Mouse (Mus musculus) heart, postnatal 4 days (tissue): Measurements from ENCODE around the gene Os9. TPM values are rescaled to one million over a fixed set of nuclear protein-coding genes. Genes with fewer than 3 reads are reported as not detected.
"Not testable (repeated sequence)": the region's sequence is repeated elsewhere in the genome, so short reads cannot be mapped to it uniquely, and the experiment has no call there.

Experiments used
- DNase-seq: peaks from one replicate; pipeline ENCODE4 v3.0.0; 2021
- total RNA-seq, 2 experiments: library from RNA; stranded (reverse); gene quantifications; 2 replicates each; pipeline ENCODE4 v1.2.3; 2021

The Os9 gene
- total RNA-seq, 2 experiments from 2014 or later, result 33.0 to 35.4 TPM

DNA sequence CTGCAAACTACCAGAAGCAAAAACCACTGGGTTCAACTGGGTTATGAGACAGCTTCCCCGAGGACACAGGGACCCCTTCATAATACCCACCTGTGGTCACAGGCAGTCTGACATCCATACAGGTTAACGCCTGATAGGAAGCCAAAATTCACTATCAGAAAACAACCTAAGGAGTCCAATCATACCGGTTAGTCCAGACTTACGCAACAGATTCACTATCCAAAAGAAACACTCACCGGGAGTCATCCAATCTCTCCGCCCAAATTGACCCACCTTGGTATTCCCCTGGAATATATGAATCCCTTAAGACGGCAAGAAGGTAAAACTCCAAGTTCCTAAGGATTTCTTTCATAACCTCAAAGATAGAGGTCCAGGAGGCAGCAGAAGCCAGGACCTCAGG is 23.6 kb upstream of the Os9 start:
- DNase-seq, result no peak

DNA sequence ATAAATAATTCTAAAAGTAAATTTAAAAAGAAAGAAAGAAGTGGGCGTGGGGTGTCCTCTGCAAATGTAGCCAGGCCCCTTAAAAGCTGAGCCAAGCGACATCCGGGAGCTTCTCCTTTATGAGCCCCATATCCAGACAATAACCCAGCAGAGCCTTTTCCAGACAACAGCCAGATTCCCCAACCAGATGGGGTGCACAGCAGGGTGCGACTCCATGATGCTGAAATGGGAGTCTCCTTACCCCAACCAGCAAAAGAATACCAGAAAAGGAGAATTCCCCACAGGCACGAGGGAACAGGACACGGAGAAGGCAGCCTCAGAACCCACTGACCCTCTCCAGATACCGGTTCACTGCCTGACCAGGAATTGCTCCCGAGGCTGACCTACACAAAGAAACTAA is 22.3 kb upstream of the Os9 start:
- no peak for DNase-seq

DNA sequence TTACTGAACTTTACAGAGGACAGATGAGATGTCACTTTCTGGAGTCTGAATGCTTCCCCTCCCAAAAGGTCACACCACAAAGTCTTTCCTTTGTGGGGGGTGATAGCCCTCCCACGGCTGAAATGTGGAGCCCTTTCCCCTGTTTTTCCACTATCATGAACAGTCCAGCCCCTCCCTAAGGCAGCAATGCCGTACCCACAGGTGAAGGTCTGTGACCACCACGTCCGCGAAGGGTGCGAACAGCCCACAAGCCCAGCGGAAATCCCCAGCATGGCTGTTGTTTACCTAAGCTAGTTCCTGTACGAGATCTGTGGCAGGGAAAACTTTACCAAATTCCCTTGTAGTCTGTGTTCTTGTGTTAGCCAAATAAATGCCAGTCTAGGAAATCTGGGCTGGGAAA is 20.6 kb upstream of the Os9 start:
- DNase-seq, result no peak

DNA sequence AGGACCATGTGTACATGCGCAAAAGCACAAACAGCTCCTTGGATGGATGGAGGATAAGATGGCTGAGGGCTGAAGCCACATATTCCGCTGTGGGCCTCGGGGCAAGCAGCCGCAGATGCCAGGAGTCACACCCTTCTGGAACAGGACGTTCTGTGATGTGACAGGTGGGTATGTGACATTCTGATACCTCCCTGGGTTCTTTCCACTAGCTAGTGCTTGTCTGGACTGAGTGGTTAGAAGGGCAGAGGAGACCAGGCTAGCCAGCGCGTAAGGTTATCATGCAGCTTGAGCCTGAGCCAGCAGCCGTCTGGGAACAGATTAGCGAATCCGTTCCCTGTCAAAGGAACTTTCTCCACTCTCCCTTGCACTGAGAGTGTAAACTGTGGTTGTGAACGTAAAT is 20.0 kb upstream of the Os9 start:
- DNase-seq, result no peak

DNA sequence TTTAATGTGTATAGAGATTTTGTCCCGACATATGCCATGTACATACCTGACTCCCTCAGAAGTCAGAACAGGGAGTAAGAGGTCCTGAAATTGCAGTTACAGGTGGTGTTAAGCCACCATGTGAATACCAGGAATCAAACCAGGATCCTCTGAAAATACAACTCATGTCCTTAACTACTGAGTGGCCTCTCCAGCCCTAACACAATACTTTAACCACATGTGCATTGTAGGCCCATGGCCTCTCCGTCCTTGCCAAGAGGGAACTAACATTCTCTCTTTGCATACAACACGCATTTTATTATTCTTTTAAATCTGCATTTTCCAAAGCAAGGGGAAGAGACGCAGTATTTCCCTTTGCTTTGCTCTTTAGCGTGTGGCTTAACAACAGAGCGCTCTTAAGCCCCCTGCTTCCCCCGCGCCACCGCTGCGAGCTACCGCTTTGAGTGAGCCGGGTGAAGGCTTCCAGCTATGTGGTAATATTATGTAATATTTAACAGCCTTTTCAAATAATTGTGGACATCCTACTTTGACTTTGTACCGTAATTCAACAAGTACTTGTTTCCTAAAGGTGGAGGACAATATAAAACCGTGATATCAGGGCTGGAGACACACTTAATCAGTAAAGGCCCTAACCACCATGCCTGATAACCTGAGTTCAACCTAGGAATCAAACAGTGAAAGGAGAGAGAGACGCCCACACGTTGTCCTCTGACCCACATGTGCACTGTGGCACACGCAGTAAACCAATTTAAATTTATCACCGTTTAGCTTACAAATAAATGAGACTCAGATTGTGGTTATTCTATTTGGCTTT is 17.6 kb upstream of the Os9 start:
- DNase-seq, result no peak

DNA sequence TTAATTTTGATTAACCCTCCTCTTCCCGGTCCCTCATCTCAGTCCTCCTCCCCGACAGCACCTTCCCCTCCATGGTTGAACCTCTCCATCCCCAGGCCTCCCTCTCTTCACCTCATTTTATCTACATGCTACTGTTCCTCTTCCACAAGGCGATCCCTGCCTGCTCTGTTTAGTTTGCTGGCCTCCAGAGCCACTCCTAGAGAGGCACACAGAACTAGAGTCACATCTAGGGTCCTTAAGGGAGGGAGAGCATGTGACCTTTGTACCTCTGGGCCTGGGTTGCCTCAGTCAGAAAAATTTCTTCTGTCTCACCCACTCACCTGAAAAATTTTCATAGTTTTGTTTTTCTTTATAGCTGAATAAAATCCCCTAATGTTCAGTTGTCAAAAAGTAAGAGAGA is 17.0 kb upstream of the Os9 start:
- no peak for DNase-seq

DNA sequence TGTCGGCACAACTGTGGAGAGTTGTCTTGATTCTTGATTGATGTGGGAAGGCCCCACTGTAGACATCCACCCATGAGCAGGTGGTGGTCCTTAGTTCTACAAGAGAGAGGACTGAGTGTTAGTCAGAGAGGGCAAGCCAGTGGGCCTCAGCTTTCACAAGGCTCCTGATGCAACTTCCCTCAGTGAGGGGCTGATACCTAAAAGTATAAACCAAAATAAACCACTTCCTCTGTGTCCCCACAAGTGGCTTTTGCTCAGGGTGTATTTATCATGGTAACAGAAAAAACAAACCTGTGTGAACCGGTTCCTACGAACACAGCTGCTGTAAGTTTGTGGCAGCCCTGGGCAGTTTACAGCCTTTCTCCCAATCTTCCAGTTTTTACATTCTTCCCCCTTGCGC is 15.6 kb upstream of the Os9 start:
- DNase-seq, result no peak

DNA sequence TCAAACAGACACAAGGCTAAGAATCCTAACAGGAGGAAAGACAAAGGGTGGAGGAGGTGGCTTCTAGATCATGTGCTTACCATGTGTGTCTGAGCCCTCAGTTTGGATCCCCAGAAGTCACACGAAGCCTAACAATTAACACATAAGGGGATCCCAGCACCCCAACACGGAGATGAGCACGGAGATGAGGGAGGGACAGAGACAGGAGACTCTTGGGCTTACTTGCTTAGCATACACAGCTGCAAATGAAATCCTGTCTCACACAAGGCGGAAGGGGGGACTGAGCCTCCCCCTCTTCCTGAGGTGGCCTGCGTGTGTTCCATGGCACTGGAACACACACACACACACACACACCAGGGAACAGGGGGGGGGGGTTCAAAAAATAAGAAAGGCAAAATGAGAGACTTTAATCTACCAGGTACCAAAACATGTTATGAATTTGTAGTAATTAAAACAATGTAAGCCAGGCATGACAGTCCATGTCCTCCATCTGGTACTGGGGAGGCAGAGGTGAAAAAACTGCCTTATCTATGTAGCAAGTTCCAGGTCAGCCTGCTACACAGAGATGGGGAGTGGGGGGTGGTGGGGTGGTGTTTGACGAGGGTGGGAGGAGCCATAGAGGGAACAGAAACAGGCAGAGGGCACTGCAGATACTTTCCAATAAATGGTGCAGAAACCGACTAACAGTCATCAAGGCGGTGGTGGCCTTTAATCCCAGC is 14.3 kb upstream of the Os9 start:
- no peak for DNase-seq

DNA sequence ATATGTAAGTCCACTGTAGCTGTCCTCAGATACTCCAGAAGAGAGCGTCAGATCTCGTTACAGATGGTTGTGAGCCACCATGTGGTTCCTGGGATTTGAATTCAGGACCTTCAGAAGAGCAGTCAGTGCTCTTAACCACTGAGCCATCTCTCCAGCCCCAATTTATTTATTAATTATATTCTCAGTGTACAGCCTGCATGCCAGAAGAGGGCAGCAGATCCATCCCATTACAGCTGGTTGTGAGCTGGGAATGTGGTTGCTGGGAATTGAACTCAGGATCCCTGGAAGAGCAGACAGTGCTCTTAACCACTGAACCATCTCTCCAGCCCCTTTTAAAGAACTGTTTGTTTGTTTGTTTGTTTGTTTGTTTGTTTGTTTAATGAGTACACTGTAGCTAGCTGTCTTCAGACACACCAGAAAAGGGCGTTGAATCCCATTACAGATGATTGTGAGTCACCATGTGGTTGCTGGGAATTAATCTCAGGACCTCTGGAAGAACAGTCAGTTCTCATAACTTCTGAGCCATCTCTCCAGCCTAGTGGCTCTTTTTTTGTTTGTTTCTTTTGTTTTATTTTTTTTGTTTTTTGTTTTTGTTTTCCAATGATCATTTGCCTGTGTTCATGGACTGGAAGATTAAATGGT is 13.6 kb upstream of the Os9 start:
- not testable (repeated sequence) for DNase-seq

DNA sequence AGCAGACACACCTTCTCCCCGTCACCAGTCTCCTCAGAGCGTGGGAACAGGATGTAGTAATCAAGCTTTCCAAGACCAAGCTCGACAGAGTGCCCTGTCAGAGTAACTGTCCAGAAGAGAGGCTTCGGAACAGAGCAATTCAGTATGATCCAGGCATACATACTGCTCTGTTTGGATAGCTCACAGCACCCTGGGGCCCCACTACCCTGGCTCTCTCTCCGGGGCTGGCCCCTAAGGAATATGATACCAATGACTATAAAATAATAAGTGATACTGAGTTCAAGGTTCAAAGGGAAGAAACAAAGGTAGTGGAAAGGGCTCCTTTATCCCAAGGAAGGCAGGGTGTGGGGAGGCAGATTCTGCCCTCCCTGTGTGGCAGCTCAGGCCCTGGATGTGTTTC is 11.5 kb upstream of the Os9 start:
- no peak for DNase-seq

DNA sequence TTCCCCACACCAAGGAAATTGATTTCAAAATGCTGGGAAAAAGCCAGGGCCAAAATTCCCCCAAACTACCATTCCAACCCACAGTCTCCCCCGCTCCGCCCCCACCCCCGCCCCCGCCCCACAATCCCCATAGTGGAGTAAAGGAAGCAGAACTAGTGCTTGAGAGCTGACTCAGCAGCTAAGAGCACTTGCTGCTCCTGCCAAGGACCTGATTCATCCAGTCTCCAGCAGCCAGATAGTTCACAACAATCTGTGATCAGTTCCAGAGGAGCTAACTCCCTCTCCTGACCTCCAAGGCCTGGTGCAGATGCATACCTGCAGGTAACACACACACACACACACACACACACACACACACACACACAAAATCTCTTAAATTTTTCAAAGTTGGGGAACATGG is 8.5 kb upstream of the Os9 start:
- no peak for DNase-seq

DNA sequence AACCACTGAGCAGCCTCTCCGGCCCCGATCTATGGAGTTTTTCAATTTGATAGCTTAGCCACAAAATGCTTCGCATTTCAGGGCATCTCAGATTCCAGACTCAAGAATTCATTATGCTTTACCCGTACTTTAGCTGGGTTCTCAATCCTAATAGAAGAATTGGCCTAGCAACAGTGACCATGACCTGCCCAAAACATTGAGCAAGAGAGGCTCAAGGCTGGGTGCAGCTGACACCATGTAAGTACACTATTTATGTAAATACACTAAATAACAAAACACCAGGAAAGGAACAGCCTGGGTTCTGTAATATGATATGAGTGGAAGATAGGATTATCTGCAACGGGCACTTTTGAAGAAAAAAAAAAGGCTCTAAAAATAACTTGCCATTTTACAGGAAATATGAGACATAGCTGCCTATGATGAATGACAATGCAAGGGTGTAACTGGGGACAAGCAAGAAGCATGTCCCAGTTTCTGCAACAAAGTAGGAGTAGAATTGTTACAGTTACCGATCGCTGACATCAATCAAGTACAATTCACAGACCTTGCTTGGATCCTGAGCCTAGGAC is 6.9 kb upstream of the Os9 start:
- no peak for DNase-seq

DNA sequence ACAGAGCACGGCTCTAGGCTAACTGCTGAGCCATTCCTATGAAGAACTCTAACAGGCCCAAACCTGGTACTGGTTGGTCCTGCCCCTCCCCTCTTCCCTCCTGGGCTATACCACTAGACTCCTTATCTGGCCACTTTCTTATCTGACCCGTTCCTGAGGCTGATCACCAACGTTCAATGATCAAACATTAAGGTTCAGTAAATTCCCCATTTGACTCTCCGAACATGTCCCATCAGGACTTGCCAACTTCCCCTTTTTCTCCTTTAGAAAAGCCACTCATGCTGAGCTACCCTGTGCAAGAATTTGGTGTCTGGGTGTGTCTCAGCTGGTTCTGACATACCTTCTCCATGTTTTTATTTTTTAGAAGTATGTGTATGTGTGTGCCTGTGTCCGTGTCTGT is 5.6 kb upstream of the Os9 start:
- no peak for DNase-seq

DNA sequence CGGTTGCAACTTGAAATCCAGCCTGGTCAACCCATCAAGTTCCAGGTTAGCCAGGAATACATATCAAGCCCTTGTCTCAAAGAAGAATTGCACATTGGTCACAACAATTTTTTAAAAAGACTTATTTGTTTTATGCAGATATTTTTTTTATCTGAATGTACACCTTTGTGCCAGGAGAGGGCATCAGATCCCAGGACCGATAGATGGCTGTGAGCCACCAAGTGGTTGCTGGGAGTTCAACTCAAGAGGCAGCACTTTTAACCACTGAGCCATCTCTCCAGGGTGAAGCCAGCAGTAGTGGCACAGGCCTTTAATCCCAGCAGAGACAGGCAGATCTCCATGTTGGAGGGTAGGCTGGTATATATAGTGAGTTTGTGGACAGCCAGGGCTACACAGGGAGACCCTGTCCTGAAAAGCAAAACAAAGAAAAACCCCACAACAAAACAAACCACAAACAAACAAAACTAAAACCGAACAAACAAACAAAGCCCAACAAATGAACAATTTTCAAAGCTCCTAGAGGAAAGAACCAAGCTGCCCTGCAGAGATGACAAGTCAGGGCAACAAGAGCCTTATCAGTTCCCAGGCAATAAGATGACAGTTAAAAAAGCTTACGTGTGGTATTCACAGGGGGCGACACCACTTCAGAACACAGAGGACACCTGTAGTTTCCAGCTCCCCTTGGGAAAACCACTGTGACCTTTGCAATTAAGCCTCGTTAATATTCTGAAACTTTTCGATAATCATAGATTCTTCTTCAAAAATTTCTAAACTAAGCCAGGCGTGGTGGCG is 4.5 kb upstream of the Os9 start:
- peak; percentile 29 for DNase-seq

DNA sequence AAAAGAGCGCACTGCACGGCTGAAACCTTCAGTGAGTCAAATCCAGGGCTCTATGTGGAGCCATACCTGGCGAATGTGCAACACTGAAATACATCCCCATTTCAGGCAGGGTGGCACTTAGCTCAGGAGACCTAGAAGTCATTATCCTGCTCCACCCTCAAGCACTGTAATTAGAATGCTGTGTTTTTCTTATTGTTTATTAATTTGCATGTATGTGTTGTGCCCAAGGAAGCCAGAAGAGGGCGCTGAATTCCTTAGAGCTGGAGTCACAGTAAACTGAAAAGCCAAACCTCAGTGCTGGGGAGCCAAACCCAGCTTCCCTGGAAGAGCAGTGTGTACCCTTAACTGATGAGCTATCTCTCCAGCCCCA is 2.5 kb upstream of the Os9 start:
- peak; percentile 72 for DNase-seq

DNA sequence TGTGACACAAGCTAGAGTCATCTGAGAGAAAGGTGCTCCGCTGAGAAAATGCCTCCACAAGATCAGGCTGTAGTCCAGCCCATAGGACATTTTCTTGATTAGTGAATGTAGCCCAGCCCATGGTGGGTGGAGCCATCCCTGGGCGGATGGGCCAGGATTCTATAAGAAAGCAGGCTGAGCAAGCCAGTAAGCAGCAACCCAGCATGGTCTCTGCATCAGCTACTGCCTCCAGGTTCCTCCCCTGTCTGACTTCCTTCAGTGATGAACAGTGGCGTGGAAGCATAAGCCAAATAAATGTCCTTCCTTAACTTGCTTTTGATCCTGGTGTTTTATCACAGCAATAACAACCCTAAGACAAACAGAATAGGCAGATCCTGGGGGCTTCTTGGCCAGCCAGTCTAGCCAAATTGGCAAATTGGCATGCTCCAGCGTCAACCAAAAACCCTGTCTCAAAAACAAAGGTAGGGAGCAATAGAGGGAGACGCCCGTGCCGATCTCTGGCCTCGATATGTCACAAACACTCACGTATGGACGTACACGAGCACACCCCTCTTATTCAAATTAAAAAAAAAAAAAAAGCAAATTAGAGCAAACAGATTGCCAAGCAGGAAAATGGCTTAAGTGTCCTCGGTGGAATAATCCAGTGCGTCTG is 2.0 kb upstream of the Os9 start:
- no peak for DNase-seq

DNA sequence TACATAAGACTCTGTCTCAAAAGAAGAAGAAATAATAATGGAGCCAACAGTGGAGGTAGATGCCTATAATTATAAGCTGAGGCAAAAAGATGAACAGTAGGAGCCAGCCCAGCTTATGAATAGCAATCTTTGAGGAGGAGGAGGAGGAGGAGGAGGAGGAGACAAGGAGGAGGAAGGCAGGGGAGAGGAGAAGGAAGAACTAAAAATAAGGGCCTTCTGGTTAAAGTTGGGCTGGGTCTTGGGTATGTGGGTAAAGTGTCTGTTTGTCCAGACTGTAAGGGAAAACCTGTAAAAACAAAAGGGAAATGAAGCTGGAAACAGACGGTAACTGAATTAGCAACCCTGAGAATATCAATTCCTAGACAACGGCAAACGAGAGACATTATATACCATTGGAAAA is 1.1 kb upstream of the Os9 start:
- no peak for DNase-seq

DNA sequence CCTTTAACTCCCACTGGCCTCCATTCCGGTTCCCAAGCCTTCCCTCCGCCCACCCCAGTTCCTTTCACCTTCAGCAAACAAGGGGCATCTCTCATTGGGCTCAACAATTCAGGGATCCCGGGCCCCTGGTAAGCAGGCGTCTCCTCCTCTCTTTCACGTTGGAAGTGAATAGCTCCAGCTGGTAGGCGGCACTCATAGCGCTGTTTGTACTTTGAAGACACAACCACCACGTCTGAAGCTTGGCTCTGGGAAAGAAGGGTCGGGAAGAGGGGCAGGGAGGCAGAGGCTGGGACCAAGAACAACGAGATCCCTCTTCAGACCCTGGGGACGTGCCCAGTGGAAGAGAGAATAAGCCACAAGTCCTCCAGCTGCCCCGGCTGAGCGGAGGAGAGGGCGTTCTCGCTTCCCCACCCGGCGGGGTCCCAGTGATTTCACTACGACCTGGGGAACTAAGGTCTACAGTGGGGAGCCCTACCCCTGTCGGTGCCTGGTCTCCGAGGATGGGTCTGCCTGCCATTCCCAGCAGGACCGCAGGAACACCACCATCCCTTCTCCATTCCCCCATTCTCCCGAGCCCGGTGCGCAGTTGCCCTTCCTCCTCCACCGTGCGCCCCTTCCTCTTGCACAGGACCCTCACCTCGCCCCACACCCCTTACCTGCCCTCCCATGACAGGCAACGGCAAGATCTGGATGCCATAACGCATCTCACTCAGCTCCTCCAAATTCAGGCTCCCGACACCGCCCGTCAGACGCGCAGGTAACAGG is 448 bp downstream of the Os9 start:
- DNase-seq, result peak; percentile 24

DNA sequence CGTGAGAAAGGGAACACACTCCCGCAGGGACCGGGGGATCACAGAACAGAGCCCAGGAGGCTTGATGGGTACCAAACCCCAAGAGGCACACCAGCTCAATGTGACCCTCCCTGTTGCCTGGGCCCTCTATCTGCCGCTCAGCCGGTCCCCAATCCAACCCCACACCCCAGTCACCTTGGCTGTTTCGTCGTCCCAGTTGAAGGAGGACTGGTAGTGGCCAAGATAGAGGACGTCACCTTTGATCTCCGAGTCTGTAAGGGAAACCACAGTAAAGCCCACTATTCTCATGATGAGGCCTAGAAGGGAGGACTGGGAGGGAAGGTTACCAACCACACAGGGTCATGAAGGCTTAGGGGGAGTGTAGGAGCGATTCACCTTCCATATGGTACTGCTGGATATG is 1.7 kb downstream of the Os9 start:
- no peak for DNase-seq

DNA sequence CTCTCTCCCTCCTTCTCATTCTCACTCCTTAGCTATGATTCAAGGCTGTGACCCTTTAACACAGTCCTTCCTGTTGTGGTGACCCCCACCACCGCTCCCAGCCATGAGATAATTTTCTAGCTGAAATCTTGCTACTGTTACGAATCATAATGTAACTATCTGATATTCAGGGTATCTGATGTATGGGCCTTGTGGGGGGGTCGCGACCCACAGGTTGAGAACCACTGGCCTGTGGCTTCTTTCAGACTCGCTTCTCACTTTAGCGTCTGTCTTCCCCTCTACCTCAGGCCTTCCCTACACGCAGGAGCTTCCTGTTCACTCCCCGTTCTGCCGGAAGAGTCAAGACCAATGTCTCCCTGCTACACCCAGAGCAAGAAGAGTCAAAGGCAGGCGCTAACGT is 2.5 kb downstream of the Os9 start:
- no peak for DNase-seq

DNA sequence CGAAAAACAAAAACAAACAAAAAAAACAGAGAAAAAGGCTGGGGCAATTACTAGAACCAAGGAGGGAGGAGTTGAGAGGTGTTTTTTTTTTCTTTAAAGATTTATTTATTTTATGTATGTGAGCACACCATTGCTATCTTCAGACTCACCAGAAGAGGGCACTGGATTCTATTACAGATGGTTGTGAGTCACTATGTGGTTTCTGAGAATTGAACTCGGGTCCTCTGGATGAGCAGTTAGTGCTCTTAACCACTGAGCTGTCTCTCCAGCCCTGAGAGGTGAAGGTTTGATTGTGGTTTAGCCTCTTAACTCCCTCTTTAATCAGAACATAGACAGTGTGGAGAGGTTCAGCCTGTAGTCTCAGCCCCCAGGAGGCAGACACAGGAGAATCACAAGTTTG is 5.9 kb downstream of the Os9 start:
- no peak for DNase-seq
